Mouse (Mus musculus): ENCODE data around the gene Frat2.

GRCm38 (mm10) chr19:41816410-41816809 is 31.5 kb downstream of the Frat2 start:
- TF ChIP-seq CTCF (conservative IDR thresholded peaks at IDR 0.05; ENCODE audit: low read length) (no peak), NANOG (IDR thresholded peaks at IDR 0.05; ENCODE audit: borderline replicate concordance, low read length) (no peak), POU5F1 (IDR thresholded peaks at IDR 0.05; ENCODE audit: borderline replicate concordance, low read length) (no peak)

Measured in E14TG2a.4 (cell line).